Mouse (Mus musculus): ENCODE data around the gene Speg. TPM values are rescaled to one million over a fixed set of nuclear protein-coding genes. Genes with fewer than 3 reads are reported as not detected.

Gene Speg
- polyA plus RNA-seq, 1 experiment = 5.7 TPM

- H3K4me1 ChIP-seq (ENCODE audit: control insufficient read depth, insufficient read depth, insufficient read length, low read length) = no peaks in the 10 kb centered on the region
- no peak within 1 kb of the TSS for H3K27ac ChIP-seq (replicated peaks; ENCODE audit: low read depth, low read length)
- H3K4me3 ChIP-seq (ENCODE audit: insufficient read depth, low read depth, low read length) = no peak within 1 kb of the TSS
Measured at GRCm38 (mm10) chr1:75450314-75451005, 75.4 kb downstream of the Speg start, which contains the start of gene Asic4. Gene Asic4 (plus strand): TSS chr1:75450436.

GRCm38 (mm10) chr1:75451900-75452299 lies 76.8 kb downstream of the Speg start:
- Histone ChIP-seq H3K27ac (replicated peaks; ENCODE audit: low read depth, low read length) (no peak overlapping the region), H3K4me1 (ENCODE audit: control insufficient read depth, insufficient read depth, insufficient read length, low read length) (no peaks in the 10 kb centered on the region)

GRCm38 (mm10) chr1:75455433-75455832 lies 80.3 kb downstream of the Speg start:
- no peaks in the 10 kb centered on the region for H3K4me1 ChIP-seq (ENCODE audit: control insufficient read depth, insufficient read depth, insufficient read length, low read length)
- no peak overlapping the region for H3K27ac ChIP-seq (replicated peaks; ENCODE audit: low read depth, low read length)

More at GRCm38 (mm10) chr1:75451900-75452299, 76.8 kb downstream of the Speg start:
- H3K4me3 ChIP-seq (ENCODE audit: insufficient read depth, low read depth, low read length) = no peak overlapping the region

GRCm38 (mm10) chr1:75455948-75456347 lies 80.9 kb downstream of the Speg start:
- no peak overlapping the region for H3K27ac ChIP-seq (replicated peaks; ENCODE audit: low read depth, low read length)
- H3K4me3 ChIP-seq (ENCODE audit: insufficient read depth, low read depth, low read length) = no peak overlapping the region
- H3K4me1 ChIP-seq (ENCODE audit: control insufficient read depth, insufficient read depth, insufficient read length, low read length) = no peaks in the 10 kb centered on the region

More at GRCm38 (mm10) chr1:75455433-75455832, 80.3 kb downstream of the Speg start:
- H3K4me3 ChIP-seq (ENCODE audit: insufficient read depth, low read depth, low read length) = no peak overlapping the region

- no peak overlapping the region for H3K4me3 ChIP-seq (ENCODE audit: insufficient read depth, low read depth, low read length)
- no peaks in the 10 kb centered on the region for H3K4me1 ChIP-seq (ENCODE audit: control insufficient read depth, insufficient read depth, insufficient read length, low read length)
- no peak overlapping the region for H3K27ac ChIP-seq (replicated peaks; ENCODE audit: low read depth, low read length)
Measured at GRCm38 (mm10) chr1:75456746-75457564, 81.9 kb downstream of the Speg start.

- no peaks in the 10 kb centered on the region for H3K4me1 ChIP-seq (ENCODE audit: control insufficient read depth, insufficient read depth, insufficient read length, low read length)
- no peak overlapping the region for H3K4me3 ChIP-seq (ENCODE audit: insufficient read depth, low read depth, low read length)
- H3K27ac ChIP-seq (replicated peaks; ENCODE audit: low read depth, low read length) = no peak overlapping the region
Measured at GRCm38 (mm10) chr1:75457710-75458024, 82.6 kb downstream of the Speg start.

GRCm38 (mm10) chr1:75458025-75458788 lies 83.1 kb downstream of the Speg start:
- no peak overlapping the region for H3K27ac ChIP-seq (replicated peaks; ENCODE audit: low read depth, low read length)
- no peaks in the 10 kb centered on the region for H3K4me1 ChIP-seq (ENCODE audit: control insufficient read depth, insufficient read depth, insufficient read length, low read length)
- peak overlapping the region; percentile 34 for H3K4me3 ChIP-seq (ENCODE audit: insufficient read depth, low read depth, low read length)

GRCm38 (mm10) chr1:75458789-75459684 lies 83.9 kb downstream of the Speg start:
- peak overlapping the region; percentile 34 for H3K4me3 ChIP-seq (ENCODE audit: insufficient read depth, low read depth, low read length)
- H3K27ac ChIP-seq (replicated peaks; ENCODE audit: low read depth, low read length) = no peak overlapping the region
- no peaks in the 10 kb centered on the region for H3K4me1 ChIP-seq (ENCODE audit: control insufficient read depth, insufficient read depth, insufficient read length, low read length)

- H3K4me3 ChIP-seq (ENCODE audit: insufficient read depth, low read depth, low read length) = no peak overlapping the region
- no peak overlapping the region for H3K27ac ChIP-seq (replicated peaks; ENCODE audit: low read depth, low read length)
- H3K4me1 ChIP-seq (ENCODE audit: control insufficient read depth, insufficient read depth, insufficient read length, low read length) = no peaks in the 10 kb centered on the region
Measured at GRCm38 (mm10) chr1:75460297-75460696, 85.2 kb downstream of the Speg start.

- H3K27ac ChIP-seq (replicated peaks; ENCODE audit: low read depth, low read length) = no peak overlapping the region
- H3K4me3 ChIP-seq (ENCODE audit: insufficient read depth, low read depth, low read length) = no peak overlapping the region
- H3K4me1 ChIP-seq (ENCODE audit: control insufficient read depth, insufficient read depth, insufficient read length, low read length) = no peaks in the 10 kb centered on the region
Measured at GRCm38 (mm10) chr1:75462636-75463035, 87.5 kb downstream of the Speg start.

- Histone ChIP-seq H3K27ac (replicated peaks; ENCODE audit: low read depth, low read length) (no peak overlapping the region), H3K4me1 (ENCODE audit: control insufficient read depth, insufficient read depth, insufficient read length, low read length) (no peaks in the 10 kb centered on the region), H3K4me3 (ENCODE audit: insufficient read depth, low read depth, low read length) (no peak overlapping the region)
Measured at GRCm38 (mm10) chr1:75463652-75464204, 88.6 kb downstream of the Speg start.

- Histone ChIP-seq H3K4me3 (ENCODE audit: insufficient read depth, low read depth, low read length) (no peak overlapping the region), H3K27ac (replicated peaks; ENCODE audit: low read depth, low read length) (no peak overlapping the region), H3K4me1 (ENCODE audit: control insufficient read depth, insufficient read depth, insufficient read length, low read length) (no peaks in the 10 kb centered on the region)
Measured at GRCm38 (mm10) chr1:75467215-75467927, 92.3 kb downstream of the Speg start.

GRCm38 (mm10) chr1:75469287-75469825 lies 94.3 kb downstream of the Speg start:
- Histone ChIP-seq H3K4me1 (ENCODE audit: control insufficient read depth, insufficient read depth, insufficient read length, low read length) (no peaks in the 10 kb centered on the region), H3K4me3 (ENCODE audit: insufficient read depth, low read depth, low read length) (no peak overlapping the region), H3K27ac (replicated peaks; ENCODE audit: low read depth, low read length) (no peak overlapping the region)

Measured in brown adipose tissue, adult 24 weeks (tissue).